Comparison of ENCODE assay signal across 8 mouse cellular contexts in the genomic region with DNA sequence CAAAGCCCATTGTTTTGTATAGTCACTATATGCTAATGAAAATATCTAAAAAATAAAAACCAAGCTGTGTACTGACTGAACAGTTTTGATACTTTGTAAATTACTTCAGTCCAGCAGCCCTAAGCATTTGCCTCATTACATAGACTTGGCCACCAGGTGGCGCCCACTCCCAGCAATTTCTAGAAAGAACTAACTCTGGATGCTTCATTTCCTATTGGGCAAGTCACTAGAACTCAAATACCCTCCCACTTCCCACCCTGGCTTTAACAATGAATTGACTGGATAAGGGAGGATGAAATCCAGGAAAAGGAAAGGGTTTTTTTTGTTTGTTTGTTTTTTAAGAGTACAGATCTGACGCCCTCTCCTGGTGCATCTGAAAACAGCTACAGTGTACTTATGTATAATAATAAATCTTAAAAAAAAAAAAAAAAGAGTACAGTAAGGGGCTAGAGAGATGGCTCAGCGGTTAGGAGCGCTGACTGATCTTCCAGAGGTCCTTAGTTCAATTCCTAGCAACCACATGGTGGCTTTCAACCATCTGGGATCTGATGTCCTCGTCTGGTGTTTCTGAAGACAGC. TPM values are rescaled to one million over a fixed set of nuclear protein-coding genes. Genes with fewer than 3 reads are reported as not detected.
DNase-seq lines count a peak whose midpoint lies in the region; ATAC-seq and TF ChIP-seq lines count a peak whose summit lies in the region.

No protein-coding gene starts in this region.

- intact Hi-C loops in left cerebral cortex, adult 2 months (cut with DNase I) = loop anchor here (1.0 to 10.0 kb wide), 6 partner anchors 67 to 1435 kb away; partner anchors contain the start of genes Gm49361, Mrpl57, Sap18 and Ska3

- peak; percentile 90 to 93 for DNase-seq in cerebellum, postnatal 10 days
- DNase-seq in frontal cortex, postnatal 14 days (ENCODE audit: low spot score in 2 of 2) = peak; percentile 64 to 90
- DNase-seq in hindlimb bud, embryonic 11.5 days (ENCODE audit: extremely low spot score, low read depth, low spot score) = peak; percentile 77
- DNase-seq in left cerebral cortex, adult 2 months (ENCODE audit: extremely low spot score in 1 of 2, low spot score in 2 of 2) = peak; percentile 81 to 84
- peak; percentile 89 for DNase-seq in mesoderm, embryonic 11.5 days (ENCODE audit: low read depth, low spot score)
- peak; percentile 61 to 65 for DNase-seq in right cerebral cortex, postnatal 36 days (ENCODE audit: low spot score in 2 of 2)
- peak; percentile 84 for DNase-seq in urinary bladder, postnatal 25 days (ENCODE audit: low spot score)

- H3K4me3 ChIP-seq in left cerebral cortex, adult 2 months = no peak overlapping the region

- peak; percentile 60 for ATAC-seq in activated CD4-positive, CD25-positive, alpha-beta regulatory T cell, adult 4 months

- TF ChIP-seq CTCF in left cerebral cortex, adult 2 months (IDR thresholded peaks at IDR 0.05) = peak; percentile 93

- H3K27ac ChIP-seq in left cerebral cortex, adult 2 months = no peak overlapping the region

RNA-seq across cellular contexts. Expression of gene Xpo4, which starts 14.8 kb away (rescaled TPM):
- 10 to 100 TPM; 21.2 to 28.7 TPM for polyA plus RNA-seq in activated CD4-positive, CD25-positive, alpha-beta regulatory T cell, adult 4 months (2017; shearing (Covaris generic))
- total RNA-seq in left cerebral cortex, adult 2 months (2021) = 10 to 100 TPM; 14.2 to 14.6 TPM
